Mouse (Mus musculus) liver, embryonic 14.5 days (tissue): Measurements from ENCODE around the gene Ehd4.

Experiments
- CTCF ChIP-seq: IDR thresholded peaks from 2 replicates; pipeline ENCODE4 v1.5.1; 2016; ENCODE audit warnings: antibody characterized with exemption, low read depth, control low read depth
- EP300 ChIP-seq: IDR thresholded peaks from 2 replicates; pipeline ENCODE4 v1.6.1; 2016; ENCODE audit warnings: antibody characterized with exemption, low read depth

GRCm38 (mm10) chr2:120169382-120169781 lies 15.0 kb upstream of the Ehd4 start:
- TF ChIP-seq CTCF (no peak; the same call in 1 of the 2 replicates), EP300 (no peak)
